Mouse (Mus musculus): ENCODE measurements at regions not wholly inside any gene's neighbourhood (a gene's known extent, or its start where the extent isn't known, plus 50 kb on each side); places are given as distances from the start of the nearest gene placed in this dataset.

- TF ChIP-seq CTCF (IDR thresholded peaks at IDR 0.05; ENCODE audit: low read depth, low read length) = no peak
- no peak for TF ChIP-seq GATA1 (IDR thresholded peaks at IDR 0.05; ENCODE audit: borderline replicate concordance, low read length)
These were observed 209.8 kb downstream of the Sox9 start for GRCm38 (mm10) chr11:112991862-112992261.

All from G1E (cell line).